Mouse (Mus musculus) T-helper 17 cell (primary cell): ENCODE data around the gene Nfatc2.

Experiments
- in situ Hi-C, 2 experiments: fragments of 300-600 bp; cut with MboI, MseI; formaldehyde crosslinking; loops; 1 replicate in 1 of 2; 2 replicates in 1 of 2; pipeline ENCODE4 v1.15.1; 2025; ENCODE audit warnings: high pct_unique_total_duplicates in 2 of 2

The Nfatc2 gene

GRCm38 (mm10) chr2:168609653-168610248 is 8.3 kb upstream of the Nfatc2 start:
- in situ Hi-C loops, result loop anchor here in 1 of 2 experiments (5.0 kb wide), 1 partner anchor 117 kb away; no protein-coding TSS in a partner anchor

- in situ Hi-C loops, result loop anchor here in 1 of 2 experiments (5.0 kb wide), 1 partner anchor 116 kb away; no protein-coding TSS in a partner anchor
Observed at GRCm38 (mm10) chr2:168608125-168608564, 6.7 kb upstream of the Nfatc2 start.

DNA sequence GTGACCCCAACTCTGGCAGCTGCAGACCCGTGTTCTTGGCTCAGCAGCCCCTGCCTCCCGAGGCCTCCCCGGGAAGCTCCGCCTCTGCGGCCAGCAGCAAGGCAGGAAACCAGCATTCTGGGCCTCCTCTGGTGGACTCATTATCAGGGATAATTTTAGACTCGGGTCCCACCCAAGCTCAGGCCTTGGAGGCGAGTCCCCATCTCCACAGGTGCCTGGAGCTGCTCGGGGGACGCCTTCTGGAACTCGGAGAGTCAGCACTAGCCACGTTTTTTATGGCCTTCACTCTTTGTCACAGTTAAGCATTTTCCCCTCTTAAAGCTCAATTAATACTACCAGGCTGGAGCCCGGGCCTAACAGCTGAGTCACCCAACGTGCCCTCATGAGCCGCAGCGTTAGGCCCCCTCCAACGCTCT is 3.2 kb upstream of the Nfatc2 start:
- in situ Hi-C loops, result loop anchor here in 1 of 2 experiments (5.0 kb wide), 2 partner anchors 42 to 112 kb away; no protein-coding TSS in a partner anchor

- in situ Hi-C loops, result loop anchor here in 1 of 2 experiments (5.0 kb wide), 1 partner anchor 40 kb away; no protein-coding TSS in a partner anchor
Observed at GRCm38 (mm10) chr2:168602387-168602741, 907 bp upstream of the Nfatc2 start.

- in situ Hi-C loops, result loop anchor here in 1 of 2 experiments (5.0 kb wide), 1 partner anchor 39 kb away; no protein-coding TSS in a partner anchor
Observed at GRCm38 (mm10) chr2:168600750-168601490, 537 bp downstream of the Nfatc2 start.

DNA sequence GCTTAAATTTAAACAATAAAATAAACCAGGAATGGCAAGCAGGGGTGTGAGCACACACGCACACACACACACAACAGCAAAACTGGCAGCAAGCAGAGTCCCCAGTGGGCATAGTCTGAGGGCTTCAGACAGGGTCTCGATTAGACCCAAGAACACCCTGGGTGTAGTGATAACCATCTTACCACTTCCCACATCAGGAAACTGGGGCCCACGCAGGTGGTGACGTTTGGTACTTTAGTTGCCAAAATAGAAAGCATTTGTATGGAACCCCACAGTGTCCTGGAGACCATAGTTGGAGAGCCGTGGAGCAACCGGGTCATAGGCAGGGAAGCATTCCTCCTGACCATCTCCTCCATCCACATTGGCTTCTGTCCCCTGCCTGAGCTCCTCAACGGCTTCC is 5.8 kb downstream of the Nfatc2 start:
- in situ Hi-C loops, result loop anchor here in 1 of 2 experiments (25.0 kb wide), 1 partner anchor 1717 kb away; no protein-coding TSS in a partner anchor

- in situ Hi-C loops, result loop anchor here in 1 of 2 experiments (5.0 to 25.0 kb wide), 2 partner anchors 1569 to 1719 kb away; no protein-coding TSS in a partner anchor
Observed at GRCm38 (mm10) chr2:168593676-168594075, 7.8 kb downstream of the Nfatc2 start.

- in situ Hi-C loops, result loop anchor here in 1 of 2 experiments (5.0 to 25.0 kb wide), 2 partner anchors 1569 to 1719 kb away; no protein-coding TSS in a partner anchor
Observed at GRCm38 (mm10) chr2:168593004-168593403, 8.5 kb downstream of the Nfatc2 start.

DNA sequence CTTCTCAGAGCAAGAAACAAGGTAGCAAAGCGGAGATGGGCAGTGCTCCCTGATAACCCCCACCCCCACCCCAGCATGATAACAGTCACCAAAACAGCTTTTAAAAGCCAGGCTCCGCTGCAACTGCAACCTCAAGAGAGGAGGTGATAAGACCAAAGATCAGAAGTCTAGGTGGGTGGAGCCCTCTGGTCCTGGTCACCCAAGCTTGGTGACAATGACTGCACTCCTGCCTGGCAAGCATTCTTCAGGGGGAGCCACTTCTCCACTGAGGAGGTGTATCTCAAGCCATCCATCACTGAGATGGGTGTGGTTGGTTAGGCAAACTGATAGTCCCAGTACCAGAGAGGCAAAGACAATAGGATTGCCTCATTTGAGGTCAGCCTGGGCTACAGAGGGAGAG is 10.4 kb downstream of the Nfatc2 start:
- in situ Hi-C loops, result loop anchor here in 1 of 2 experiments (5.0 to 25.0 kb wide), 2 partner anchors 1571 to 1721 kb away; no protein-coding TSS in a partner anchor

- in situ Hi-C loops, result loop anchor here in 1 of 2 experiments (5.0 to 25.0 kb wide), 2 partner anchors 1572 to 1722 kb away; no protein-coding TSS in a partner anchor
Observed at GRCm38 (mm10) chr2:168590556-168590955, 10.9 kb downstream of the Nfatc2 start.

GRCm38 (mm10) chr2:168590168-168590551 is 11.3 kb downstream of the Nfatc2 start:
- in situ Hi-C loops, result loop anchor here in 1 of 2 experiments (5.0 to 25.0 kb wide), 2 partner anchors 1572 to 1722 kb away; no protein-coding TSS in a partner anchor

GRCm38 (mm10) chr2:168589368-168590167 is 11.9 kb downstream of the Nfatc2 start:
- in situ Hi-C loops, result loop anchor here in 1 of 2 experiments (5.0 to 25.0 kb wide), 2 partner anchors 1573 to 1723 kb away; no protein-coding TSS in a partner anchor

DNA sequence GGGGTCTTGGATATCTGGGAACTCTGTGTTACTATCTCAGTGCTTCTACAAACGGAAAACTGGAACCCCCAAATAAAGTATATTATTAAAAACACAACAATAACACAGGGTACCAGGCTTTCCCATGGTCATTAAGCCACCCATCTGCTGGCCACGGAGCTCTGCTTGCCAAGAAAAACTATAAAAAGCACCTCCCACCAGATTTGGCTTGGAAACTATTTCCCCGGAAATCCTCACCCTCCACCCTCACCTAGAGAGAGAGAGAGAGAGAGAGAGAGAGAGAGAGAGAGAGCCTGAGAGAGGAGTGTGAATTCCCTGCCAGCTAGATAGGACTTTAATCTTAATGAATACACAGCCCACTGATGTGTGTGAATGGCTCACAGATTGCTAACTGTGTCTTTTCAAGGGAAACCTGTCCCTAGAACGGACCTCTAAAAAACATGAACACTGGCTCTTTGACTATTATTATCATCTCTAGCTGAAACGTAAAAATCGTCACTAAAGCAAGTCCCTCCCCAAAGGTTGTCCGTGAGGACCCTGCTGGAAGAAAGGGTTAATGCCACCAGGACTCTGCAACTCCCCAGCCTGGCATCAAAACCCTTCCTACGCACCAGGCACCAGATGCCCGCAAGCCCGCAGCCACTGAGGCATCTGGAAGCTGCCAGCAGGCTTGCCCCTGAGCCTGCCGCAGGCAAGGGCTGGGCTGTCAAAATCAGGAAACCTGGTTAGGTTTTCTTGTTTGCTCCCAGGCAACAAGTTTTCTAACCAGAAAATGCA is 12.7 kb downstream of the Nfatc2 start:
- in situ Hi-C loops, result loop anchor here in 1 of 2 experiments (25.0 kb wide), 1 partner anchor 1724 kb away; no protein-coding TSS in a partner anchor

DNA sequence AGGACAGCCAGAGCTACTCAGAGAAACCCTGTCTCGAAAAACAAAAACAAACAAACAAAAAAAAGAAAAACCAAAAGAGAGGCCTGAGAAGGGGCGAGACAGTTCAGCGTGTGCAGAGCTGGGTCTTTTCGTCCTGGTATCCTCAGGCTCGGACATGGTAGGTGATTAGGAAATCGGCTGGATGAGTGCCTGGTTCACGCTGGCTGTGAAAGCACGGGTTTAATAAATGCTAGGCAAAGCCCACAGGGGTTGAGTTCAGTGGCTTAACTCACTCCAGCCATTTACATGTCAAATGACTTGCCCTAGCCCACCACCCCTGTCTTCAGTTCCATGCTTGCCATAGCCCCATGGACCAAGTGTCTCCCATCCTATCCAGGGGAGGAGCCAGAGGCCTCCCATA is 14.3 kb downstream of the Nfatc2 start:
- in situ Hi-C loops, result loop anchor here in 1 of 2 experiments (25.0 kb wide), 1 partner anchor 1725 kb away; no protein-coding TSS in a partner anchor

DNA sequence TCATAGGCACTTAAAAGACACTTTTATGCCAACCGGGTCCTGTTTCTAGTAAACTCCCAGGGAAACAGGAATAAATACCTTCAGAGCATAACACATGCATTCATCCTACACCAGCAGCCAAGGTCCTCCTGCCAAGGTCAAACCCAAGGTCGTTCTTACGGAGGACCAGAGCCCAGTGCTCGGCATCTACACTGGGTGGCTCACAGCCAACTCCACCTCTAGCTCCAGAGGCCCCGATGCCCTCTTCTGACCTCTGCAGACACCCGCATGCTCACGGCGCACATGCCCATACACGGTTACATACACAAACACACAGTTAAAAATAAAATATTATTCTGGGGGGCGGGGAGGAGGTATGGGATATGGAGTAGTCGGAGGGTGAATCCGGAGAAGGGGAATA is 14.9 kb downstream of the Nfatc2 start:
- in situ Hi-C loops, result loop anchor here in 1 of 2 experiments (25.0 kb wide), 1 partner anchor 1726 kb away; no protein-coding TSS in a partner anchor

- in situ Hi-C loops, result loop anchor here in 1 of 2 experiments (25.0 kb wide), 1 partner anchor 1727 kb away; no protein-coding TSS in a partner anchor
Observed at GRCm38 (mm10) chr2:168584857-168585256, 16.6 kb downstream of the Nfatc2 start.

- in situ Hi-C loops, result loop anchor here in 1 of 2 experiments (25.0 kb wide), 1 partner anchor 1728 kb away; no protein-coding TSS in a partner anchor
Observed at GRCm38 (mm10) chr2:168584408-168584807, 17.0 kb downstream of the Nfatc2 start.

DNA sequence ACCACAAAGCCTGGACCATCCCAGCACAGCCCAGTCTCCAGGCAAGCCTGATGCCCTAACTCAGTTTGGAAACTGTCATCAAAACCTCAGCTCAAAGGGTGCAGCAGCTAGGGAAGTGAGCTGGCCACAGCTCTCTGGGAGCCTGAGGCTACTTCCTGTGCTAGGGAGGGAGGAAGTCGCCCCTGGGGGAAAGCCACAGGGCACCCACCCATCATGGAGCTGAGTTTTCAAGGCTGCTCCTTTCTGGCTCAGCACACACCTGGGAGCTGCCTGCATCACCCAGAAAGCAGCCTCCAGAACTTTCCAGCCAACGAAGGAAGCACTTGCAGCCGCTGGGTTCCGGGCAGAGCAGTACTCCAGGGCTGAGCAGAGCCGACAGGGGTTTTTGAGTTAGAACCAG is 18.4 kb downstream of the Nfatc2 start:
- in situ Hi-C loops, result loop anchor here in 1 of 2 experiments (25.0 kb wide), 1 partner anchor 1729 kb away; no protein-coding TSS in a partner anchor

- in situ Hi-C loops, result loop anchor here in 1 of 2 experiments (25.0 kb wide), 1 partner anchor 1731 kb away; no protein-coding TSS in a partner anchor
Observed at GRCm38 (mm10) chr2:168581207-168581854, 20.1 kb downstream of the Nfatc2 start.
